Mouse (Mus musculus) cerebellum, postnatal 25 days (tissue): ENCODE measurements at regions not wholly inside any gene's neighbourhood (a gene's known extent, or its start where the extent isn't known, plus 50 kb on each side); places are given as distances from the start of the nearest gene placed in this dataset.

ENCODE experiments used
- DNase-seq, 2 experiments: peaks; one replicate each; pipeline ENCODE4 v3.0.0; 2021; ENCODE audit warnings: mixed read lengths in 2 of 2

DNA sequence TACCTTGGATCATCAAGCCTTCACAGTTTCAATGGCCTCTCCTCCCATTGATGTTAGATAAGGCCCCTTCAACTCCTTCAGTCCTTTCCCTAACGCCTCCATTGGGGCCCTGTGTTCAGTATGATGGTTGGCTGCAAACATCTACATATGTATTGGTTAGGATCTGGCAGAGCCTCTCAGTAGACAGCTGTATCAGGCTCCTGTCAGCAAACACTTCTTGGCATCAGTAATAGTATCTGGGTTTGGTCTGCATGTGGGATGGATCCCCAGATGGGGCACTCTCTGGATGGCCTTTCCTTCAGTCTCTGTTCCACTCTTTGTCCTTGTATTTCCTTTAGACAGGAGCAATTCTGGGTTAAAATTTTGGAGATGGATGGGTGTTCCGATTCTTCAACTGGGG is 84.0 kb upstream of the N4bp1 start:
- no peak for DNase-seq

- DNase-seq, result no peak
Measured at GRCm38 (mm10) chr8:86967891-86968311, 82.8 kb upstream of the N4bp1 start.

DNA sequence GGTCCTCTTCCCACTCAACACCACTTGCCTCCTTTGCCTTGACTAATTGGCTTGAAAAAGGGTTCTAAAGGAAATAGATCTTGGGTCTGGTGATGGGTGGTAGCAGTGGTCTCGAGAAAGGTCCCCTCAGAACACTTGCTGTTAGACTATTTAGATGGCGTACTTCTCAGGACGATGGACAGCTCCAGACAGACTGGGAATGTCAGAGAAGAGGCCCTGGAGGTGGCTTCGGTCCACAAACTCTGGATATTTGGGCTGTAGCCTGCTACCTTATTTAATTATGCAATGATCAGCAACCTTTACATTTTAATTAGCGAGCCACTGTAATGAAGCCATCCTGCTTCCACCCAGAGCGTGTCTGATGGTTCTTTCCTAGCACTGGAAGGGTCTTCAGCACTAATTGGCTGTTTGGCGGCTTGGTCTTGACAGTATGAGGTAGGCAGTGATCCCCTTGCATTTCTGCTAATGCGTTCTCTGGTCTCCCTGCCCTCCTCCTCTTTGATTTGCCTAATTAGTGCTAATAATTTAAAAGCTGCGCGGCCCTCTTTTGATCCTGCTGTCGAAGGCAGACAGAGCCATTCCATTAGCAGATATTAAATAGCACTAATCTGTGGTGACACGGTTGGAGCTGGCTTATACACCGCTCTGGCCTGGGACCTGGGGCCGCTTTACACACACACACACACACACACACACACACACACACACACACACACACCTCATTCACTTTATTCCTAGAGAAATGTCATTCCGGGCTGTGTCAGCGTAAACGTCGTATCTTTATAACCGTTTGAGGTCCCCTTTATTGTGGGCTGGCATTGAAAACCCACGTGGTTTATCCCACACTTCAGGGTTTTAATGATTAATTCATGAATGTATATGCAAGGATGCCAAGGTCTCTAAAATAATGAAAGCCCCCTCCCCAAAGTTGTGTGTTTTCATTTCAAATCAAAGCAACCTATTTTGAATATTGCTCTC is 76.4 kb upstream of the N4bp1 start:
- no peak for DNase-seq
